Mouse (Mus musculus): ENCODE results near the gene Cenpb. TPM values are rescaled to one million over a fixed set of nuclear protein-coding genes. Genes with fewer than 3 reads are reported as not detected.

Gene Cenpb
- polyA plus RNA-seq, 1 experiment from 2014 or later = 12.7 TPM

GRCm38 (mm10) chr2:131132111-131132888 is 47.6 kb downstream of the Cenpb start:
- WGBS = 78% methylated on average over 10 of the region's 10 CpGs
- Histone ChIP-seq H3K36me3 (no peaks in the 10 kb centered on the region), H3K9ac (no peak overlapping the region), H3K4me2 (no peak overlapping the region), H3K27me3 (no peaks in the 10 kb centered on the region), H3K4me3 (no peak overlapping the region), H3K9me3 (no peaks in the 10 kb centered on the region), H3K4me1 (replicated peaks) (peaks cover 4% of the 10 kb centered on the region), H3K27ac (replicated peaks) (no peak overlapping the region)
- no peak for ATAC-seq (ENCODE audit: low read depth)

- no peaks in the 10 kb centered on the region for H3K9me3 ChIP-seq
- no peak overlapping the region for H3K4me2 ChIP-seq
- H3K4me1 ChIP-seq (replicated peaks) = peaks cover 17% of the 10 kb centered on the region
- 77% methylated on average over 2 of the region's 2 CpGs for WGBS
- no peak for ATAC-seq (ENCODE audit: low read depth)
- no peak overlapping the region for H3K4me3 ChIP-seq
- H3K9ac ChIP-seq = no peak overlapping the region
- H3K27ac ChIP-seq (replicated peaks) = no peak overlapping the region
- H3K36me3 ChIP-seq = no peaks in the 10 kb centered on the region
- H3K27me3 ChIP-seq = no peaks in the 10 kb centered on the region
These were observed 49.0 kb downstream of the Cenpb start for GRCm38 (mm10) chr2:131130849-131131248.

DNA sequence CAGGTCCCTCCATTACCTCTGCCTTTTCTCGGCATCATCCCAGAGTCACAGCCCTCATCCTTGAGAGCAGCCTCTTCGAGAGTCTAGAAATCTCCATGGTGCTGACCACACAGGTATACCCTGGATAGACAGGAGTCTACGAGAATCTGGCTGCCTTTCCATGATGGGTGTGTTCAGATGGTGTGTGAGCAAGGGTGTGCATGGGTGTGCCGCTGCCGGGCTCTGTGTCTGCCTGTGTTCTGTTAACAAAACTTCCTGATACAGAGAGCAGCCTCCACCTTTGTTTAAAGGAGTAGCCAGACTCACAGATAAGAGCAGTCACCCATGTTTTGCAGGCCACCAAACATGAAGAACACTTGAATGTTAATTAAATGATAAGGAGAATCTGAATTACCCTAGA is 50.0 kb downstream of the Cenpb start:
- H3K4me1 ChIP-seq (replicated peaks) = peaks cover 17% of the 10 kb centered on the region
- no peak overlapping the region for H3K4me2 ChIP-seq
- no peak for ATAC-seq (ENCODE audit: low read depth)
- no peaks in the 10 kb centered on the region for H3K36me3 ChIP-seq
- no peak overlapping the region for H3K9ac ChIP-seq
- no peak overlapping the region for H3K4me3 ChIP-seq
- 85% methylated on average over 5 of the region's 5 CpGs for WGBS
- no peaks in the 10 kb centered on the region for H3K27me3 ChIP-seq
- no peak overlapping the region for H3K27ac ChIP-seq (replicated peaks)
- H3K9me3 ChIP-seq = no peaks in the 10 kb centered on the region

DNA sequence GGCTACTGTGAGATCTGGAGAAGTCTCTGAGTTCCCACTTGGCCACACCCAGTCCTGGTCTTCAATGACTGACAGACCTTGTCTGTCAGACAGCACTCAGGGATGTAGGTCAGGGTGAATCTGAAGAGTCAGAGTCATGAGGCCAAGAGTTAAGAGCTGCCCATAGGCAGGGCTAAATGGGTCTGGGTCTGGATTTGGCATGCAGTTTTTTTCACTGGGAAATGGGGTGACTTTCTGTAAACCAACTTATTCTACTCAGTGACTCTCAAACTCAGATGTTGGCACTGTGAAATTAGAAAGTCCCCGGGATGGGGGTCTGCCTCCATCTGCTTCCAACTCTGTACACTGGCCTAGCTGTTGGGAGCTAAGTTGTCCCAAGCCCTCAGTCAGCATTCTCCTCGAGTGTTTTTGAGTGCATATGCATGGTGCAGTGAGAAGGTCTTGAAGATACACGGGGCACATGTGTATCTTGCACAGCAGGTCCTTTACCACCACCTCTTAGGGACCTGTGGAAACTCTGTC is 51.2 kb downstream of the Cenpb start:
- no peak for ATAC-seq (ENCODE audit: low read depth)
- H3K9ac ChIP-seq = no peak overlapping the region
- H3K27me3 ChIP-seq = no peaks in the 10 kb centered on the region
- H3K4me2 ChIP-seq = 0 out of 2 replicates have a peak overlapping the region, but pooled peaks have one; percentile 70
- no peaks in the 10 kb centered on the region for H3K9me3 ChIP-seq
- no peak overlapping the region for H3K4me3 ChIP-seq
- H3K36me3 ChIP-seq = no peaks in the 10 kb centered on the region
- H3K27ac ChIP-seq (replicated peaks) = no peak overlapping the region
- 84% methylated on average over 3 of the region's 3 CpGs for WGBS
- peaks cover 17% of the 10 kb centered on the region for H3K4me1 ChIP-seq (replicated peaks)

GRCm38 (mm10) chr2:131128211-131128610 is 51.7 kb downstream of the Cenpb start:
- peak overlapping the region; percentile 70 for H3K4me2 ChIP-seq
- H3K27ac ChIP-seq (replicated peaks) = no peak overlapping the region
- H3K4me1 ChIP-seq (replicated peaks) = peaks cover 17% of the 10 kb centered on the region
- H3K27me3 ChIP-seq = no peaks in the 10 kb centered on the region
- H3K36me3 ChIP-seq = no peaks in the 10 kb centered on the region
- peak overlapping the region; percentile 41 for H3K4me3 ChIP-seq
- 85% methylated on average over 5 of the region's 5 CpGs for WGBS
- ATAC-seq (ENCODE audit: low read depth) = no peak
- H3K9me3 ChIP-seq = no peaks in the 10 kb centered on the region
- H3K9ac ChIP-seq = no peak overlapping the region

DNA sequence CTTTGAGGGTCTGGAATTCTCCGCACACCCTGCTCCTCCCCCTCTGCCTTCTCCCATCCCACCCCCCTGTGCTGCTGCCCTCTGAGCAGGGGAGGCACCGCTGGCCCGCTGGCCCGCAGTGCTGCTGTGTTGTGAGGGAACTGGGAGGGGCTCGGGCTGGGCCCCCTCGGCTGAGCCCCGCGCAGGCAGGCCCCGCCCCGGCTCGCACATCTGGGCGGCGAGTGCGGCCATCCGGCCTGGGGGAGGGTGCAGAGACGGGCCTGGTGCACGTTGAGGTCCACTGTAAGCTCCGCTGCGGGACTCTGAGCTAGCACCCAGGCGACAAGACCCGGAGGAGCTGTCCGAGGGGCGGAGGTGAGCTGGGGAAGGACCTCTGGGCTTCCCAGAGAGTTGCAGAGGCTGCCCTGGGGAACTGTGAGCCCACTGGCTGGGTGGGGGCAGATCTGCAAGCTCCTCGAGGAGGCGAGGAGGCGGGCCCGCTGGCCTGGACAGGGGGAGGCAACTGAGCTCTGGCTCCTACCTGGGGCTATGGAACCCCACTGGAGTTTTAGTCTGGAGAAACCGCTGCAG is 52.6 kb downstream of the Cenpb start, which contains the start of gene Hspa12b:
TSS of gene Hspa12b (plus strand) at position 120 of the 570 bp plus-strand sequence.
- WGBS = 2% methylated on average over 28 of the region's 28 CpGs
- Histone ChIP-seq H3K36me3 (no peaks in the 10 kb centered on the region), H3K4me2 (peak within 1 kb of the TSS; percentile 70), H3K4me3 (peak within 1 kb of the TSS; percentile 41), H3K4me1 (replicated peaks) (peaks cover 17% of the 10 kb centered on the region), H3K9me3 (no peaks in the 10 kb centered on the region), H3K27ac (replicated peaks) (0 out of 2 replicates have a peak within 1 kb of the TSS, but pooled peaks have one; percentile 38), H3K9ac (peak within 1 kb of the TSS; percentile 69), H3K27me3 (no peaks in the 10 kb centered on the region)
- ATAC-seq (ENCODE audit: low read depth) = peak; percentile 78

GRCm38 (mm10) chr2:131125964-131126815 is 53.7 kb downstream of the Cenpb start:
- Histone ChIP-seq H3K4me3 (no peak overlapping the region), H3K9ac (no peak overlapping the region; the same call in 1 of the 2 replicates), H3K36me3 (no peaks in the 10 kb centered on the region), H3K27ac (replicated peaks) (no peak overlapping the region), H3K27me3 (no peaks in the 10 kb centered on the region), H3K4me2 (0 out of 2 replicates have a peak overlapping the region, but pooled peaks have one; percentile 70), H3K4me1 (replicated peaks) (peaks cover 17% of the 10 kb centered on the region), H3K9me3 (no peaks in the 10 kb centered on the region)
- 50% methylated on average over 9 of the region's 9 CpGs for WGBS
- ATAC-seq (ENCODE audit: low read depth) = no peak

Other genes starting within 250 kb of the Cenpb start
- 21.3 and 21.8 TPM in 2 replicates for gene Gfra4, start 137.0 kb downstream of the Cenpb start, polyA plus RNA-seq (2015; fragmentation: Nextera tagmentation; extraction: Ambion mirVana)
- 0.59 and 1.3 TPM in 2 replicates for gene Adam33, start 116.3 kb downstream of the Cenpb start, polyA plus RNA-seq (2015; fragmentation: Nextera tagmentation; extraction: Ambion mirVana)
- 0.13 and 0.36 TPM in 2 replicates for gene Siglec1, start 93.3 kb downstream of the Cenpb start, polyA plus RNA-seq (2015; fragmentation: Nextera tagmentation; extraction: Ambion mirVana)
- gene Hspa12b, start 52.8 kb downstream of the Cenpb start, polyA plus RNA-seq (2015; fragmentation: Nextera tagmentation; extraction: Ambion mirVana) = 5.1 and 6.0 TPM in 2 replicates
- not detected in 2 replicates for gene Gm11037, start 46.6 kb downstream of the Cenpb start, polyA plus RNA-seq (2015; fragmentation: Nextera tagmentation; extraction: Ambion mirVana)
- 88.3 and 99.0 TPM in 2 replicates for gene 1700037H04Rik, start 20.0 kb downstream of the Cenpb start, polyA plus RNA-seq (2015; fragmentation: Nextera tagmentation; extraction: Ambion mirVana)
- gene Cdc25b, start 6.9 kb upstream of the Cenpb start, polyA plus RNA-seq (2015; fragmentation: Nextera tagmentation; extraction: Ambion mirVana) = 32.5 and 40.3 TPM in 2 replicates
- 6.9 and 7.9 TPM in 2 replicates for gene Spef1, start 7.2 kb upstream of the Cenpb start, polyA plus RNA-seq (2015; fragmentation: Nextera tagmentation; extraction: Ambion mirVana)
- 30.9 and 39.7 TPM in 2 replicates for gene Ap5s1, start 27.0 kb upstream of the Cenpb start, polyA plus RNA-seq (2015; fragmentation: Nextera tagmentation; extraction: Ambion mirVana)
- gene Mavs, start 54.0 kb upstream of the Cenpb start, polyA plus RNA-seq (2015; fragmentation: Nextera tagmentation; extraction: Ambion mirVana) = 5.9 and 7.0 TPM in 2 replicates
- 30.5 and 35.6 TPM in 2 replicates for gene Pank2, start 82.4 kb upstream of the Cenpb start, polyA plus RNA-seq (2015; fragmentation: Nextera tagmentation; extraction: Ambion mirVana)
- gene Rnf24, start 172.8 kb upstream of the Cenpb start, polyA plus RNA-seq (2015; fragmentation: Nextera tagmentation; extraction: Ambion mirVana) = 17.5 and 18.6 TPM in 2 replicates